Mouse (Mus musculus) brain, embryonic 18.5 days (tissue): Measurements from ENCODE around the gene Polr3c.
"Not testable (repeated sequence)": the region's sequence is repeated elsewhere in the genome, so short reads cannot be mapped to it uniquely, and the experiment has no call there.

Experiments
- DNase-seq: peaks from one replicate; pipeline ENCODE4 v3.0.0-alpha.2; 2012; ENCODE audit warnings: low read depth, low spot score

Gene Polr3c

DNA sequence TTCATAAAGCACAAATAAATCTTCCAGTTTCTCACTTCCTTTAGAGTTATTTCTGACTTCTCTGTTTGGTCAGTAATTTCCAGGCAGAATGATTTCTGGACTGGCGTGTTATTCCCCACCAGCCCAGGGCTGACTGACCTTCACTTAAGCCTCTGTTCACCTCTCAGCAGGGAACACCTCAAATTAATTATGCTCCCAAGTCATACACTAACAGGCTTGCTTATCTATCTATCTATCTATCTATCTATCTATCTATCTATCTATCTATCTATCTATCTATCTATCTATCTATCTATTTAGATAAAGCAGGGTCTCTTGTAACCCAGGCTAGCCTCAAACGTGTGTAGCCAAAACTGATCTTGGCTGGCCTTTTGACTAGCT lies 18.8 kb downstream of the Polr3c start:
- DNase-seq = no peak

DNA sequence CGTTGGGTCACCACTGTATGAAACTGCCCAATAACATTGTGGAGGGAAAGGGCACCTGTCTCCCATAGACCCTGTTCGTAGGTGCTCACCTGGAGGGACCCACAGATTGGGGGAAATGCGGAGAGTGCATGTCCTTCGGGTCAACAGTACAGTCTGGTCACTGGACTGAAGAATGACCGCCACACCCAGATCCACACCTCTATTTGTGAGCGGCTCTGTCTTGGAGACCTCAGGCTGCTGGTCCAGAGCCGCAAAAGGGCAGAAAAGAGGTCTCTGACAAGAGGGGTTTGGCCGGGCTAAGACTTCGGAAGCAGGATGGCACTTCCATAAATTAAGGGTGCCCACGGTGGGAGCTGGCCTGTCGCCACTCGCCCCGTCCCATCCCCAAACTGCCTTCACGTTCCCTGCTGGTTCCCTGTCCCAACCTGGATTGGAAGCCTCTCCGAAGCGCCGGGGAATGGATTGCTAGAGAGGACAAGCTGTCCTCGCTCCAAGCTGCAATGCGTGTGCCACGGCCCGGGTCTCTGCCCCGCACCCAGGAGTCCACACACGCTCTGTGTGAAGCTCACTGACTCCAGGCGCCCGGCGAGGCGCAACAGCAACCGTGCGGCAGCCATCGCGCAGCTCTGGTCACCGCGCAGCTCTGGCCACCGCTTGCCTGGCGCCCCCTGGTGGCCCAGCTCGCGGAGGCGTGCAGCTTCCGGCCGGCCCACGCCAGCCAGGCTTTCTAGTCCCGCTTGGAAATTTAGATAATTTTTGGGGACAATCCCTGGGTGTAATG lies 19.3 kb downstream of the Polr3c start, which contains the start of gene Nudt17:
Gene Nudt17, minus strand, starts transcription at position 660 of the 781 bp plus-strand sequence.
- no peak for DNase-seq

DNA sequence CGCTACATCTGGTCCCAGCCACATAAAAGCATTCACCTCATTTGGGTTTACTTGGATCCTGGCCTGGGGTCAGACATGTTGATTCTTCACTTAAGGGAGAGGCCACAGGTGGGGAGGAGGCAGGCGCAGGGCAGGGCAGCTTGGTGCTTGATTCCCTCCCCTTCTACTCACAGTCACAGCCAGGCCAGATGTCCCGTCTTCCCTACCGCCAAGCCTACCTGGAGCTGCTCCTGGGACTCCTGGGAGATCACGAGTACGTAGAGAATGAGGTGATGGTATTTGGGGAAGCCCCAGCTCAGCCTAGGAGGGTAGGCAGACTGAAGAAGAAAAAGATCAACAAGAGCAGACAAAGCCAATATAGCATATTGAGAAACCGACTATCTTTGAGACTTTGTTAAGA lies 20.4 kb downstream of the Polr3c start:
- DNase-seq = no peak

DNA sequence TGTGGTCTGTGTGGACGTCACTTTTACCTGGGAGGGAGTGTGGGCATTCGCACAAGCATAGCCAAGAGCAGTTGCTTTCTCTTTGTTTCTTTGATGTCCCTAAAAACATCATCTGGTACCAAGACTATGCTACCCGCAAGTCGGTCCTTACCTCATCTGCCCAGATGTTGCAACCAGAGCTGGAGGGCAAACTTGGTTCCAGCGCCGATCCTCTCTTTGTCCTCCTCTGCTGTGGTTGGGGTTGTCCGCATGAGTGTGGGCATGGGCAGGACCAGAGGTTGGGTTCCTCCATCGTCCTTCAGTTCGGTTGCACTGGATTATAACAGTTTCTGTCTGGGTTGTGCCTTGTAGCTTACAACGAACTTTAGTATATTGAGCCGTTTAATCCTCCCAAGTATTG lies 21.2 kb downstream of the Polr3c start:
- DNase-seq = no peak

GRCm38 (mm10) chr3:96704778-96705177 lies 22.6 kb downstream of the Polr3c start:
- DNase-seq = no peak

- DNase-seq = no peak
Measured at GRCm38 (mm10) chr3:96701003-96701402, 26.4 kb downstream of the Polr3c start.

GRCm38 (mm10) chr3:96700376-96700775 lies 27.1 kb downstream of the Polr3c start:
- DNase-seq = no peak

GRCm38 (mm10) chr3:96698993-96699690 lies 28.3 kb downstream of the Polr3c start:
- no peak for DNase-seq

- no peak for DNase-seq
Measured at GRCm38 (mm10) chr3:96696766-96697732, 30.4 kb downstream of the Polr3c start.

DNA sequence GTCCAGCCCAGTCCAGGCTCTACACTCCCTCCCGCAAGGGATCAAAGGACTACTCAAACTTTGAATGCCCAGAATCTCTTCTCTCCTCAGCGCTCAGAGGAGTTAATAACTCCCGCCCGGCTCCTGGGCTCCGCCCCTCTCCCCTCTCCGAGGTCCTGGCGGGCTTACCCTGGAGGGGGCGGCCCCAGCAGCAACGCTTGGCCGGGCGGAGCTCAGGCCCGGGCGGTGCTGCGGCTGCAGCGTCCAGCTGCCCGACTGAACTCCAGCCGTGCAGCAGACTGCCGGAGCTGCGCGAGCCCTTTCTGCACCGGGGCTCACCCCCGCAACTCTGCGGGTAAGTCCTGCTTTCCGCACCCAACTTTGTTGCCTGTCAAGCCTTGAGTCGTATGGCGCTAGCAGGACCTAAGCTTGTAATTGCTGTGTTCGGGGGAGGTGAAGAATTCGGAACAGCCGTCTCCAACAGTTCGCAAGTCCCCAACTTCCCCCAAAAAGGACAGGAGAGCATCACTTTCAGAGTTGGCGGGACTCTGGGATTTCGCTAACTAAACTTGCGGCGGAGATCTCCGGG lies 31.1 kb downstream of the Polr3c start, which contains the start of gene Pias3:
Gene Pias3, plus strand, starts transcription at position 187 of the 568 bp plus-strand sequence.
- no peak for DNase-seq

DNA sequence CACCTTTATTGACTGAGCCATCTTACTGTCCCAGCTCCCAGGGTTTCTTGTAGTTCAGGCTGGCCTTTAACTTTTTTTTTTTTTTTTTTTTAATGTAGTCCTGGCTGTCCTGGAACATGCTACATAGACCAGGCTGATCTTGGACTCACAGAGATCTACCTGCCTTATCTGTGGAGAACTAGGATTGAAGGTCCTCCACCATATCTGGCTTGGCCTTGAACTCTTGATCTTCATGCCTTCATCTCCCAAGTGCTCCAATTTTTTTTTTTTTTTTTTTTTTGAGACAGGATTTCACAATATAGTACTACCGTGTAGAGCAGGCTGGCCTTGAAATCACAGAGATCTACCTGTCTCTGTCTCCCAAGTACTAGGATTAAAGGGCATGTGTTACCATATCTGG lies 33.8 kb downstream of the Polr3c start:
- DNase-seq = no peak

DNA sequence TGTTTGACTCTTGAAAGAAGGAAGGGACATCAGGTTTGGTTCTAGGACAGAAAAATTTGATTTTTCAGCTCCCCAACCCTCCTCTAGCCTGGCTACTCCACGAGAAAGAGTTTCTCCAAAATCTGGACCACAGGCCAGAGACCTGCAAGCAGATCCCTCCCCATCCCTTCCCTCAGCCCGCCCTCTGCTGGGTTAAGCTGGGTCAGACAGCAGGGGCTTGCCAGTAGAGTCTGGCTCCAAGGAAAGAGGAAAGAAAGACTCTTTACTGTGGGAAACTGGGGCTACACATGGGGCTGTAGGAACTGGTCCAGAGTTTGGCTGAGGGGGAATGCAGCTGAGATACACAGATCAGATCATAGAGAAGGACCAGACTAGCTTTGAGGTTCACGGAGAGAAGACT lies 34.9 kb downstream of the Polr3c start:
- no peak for DNase-seq

DNA sequence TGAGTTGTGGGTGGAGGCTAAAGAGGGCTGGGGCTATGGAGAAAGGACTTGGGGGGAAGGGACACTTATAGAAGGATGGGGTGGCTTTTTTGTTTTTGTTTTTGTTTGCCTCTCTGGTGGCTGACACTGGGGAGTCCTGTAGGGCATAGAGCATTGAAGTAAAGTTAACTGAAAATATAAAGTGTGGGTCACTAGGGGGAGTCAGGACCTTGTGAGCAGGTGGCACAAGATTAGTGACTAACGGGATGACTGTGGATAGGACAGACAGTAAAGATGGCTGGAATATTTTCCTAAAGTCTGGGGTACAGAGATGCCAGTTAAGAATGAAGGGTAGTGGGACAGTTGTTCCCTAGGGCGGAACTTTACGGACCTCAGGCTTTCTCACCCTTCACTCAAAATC lies 37.1 kb downstream of the Polr3c start:
- DNase-seq = no peak

GRCm38 (mm10) chr3:96688854-96689253 lies 38.6 kb downstream of the Polr3c start:
- DNase-seq = no peak

DNA sequence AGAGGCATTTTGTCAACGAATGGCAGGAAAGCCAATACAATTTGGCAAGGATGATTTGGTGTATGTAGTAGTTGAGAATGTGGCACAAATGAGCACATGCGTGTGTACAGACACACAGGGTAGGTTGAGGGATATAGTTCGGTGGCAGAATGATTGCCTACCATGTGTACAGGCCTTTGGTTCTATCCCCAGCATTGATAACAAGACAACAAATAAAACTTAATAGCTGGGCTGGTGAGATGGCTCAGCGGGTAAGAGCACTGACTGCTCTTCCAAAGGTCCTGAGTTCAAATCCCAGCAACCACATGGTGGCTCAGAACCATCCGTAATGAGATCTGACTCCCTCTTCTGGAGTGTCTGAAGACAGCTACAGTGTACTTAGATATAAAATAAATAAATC lies 41.4 kb downstream of the Polr3c start:
- DNase-seq = not testable (repeated sequence)

GRCm38 (mm10) chr3:96684822-96685156 lies 42.6 kb downstream of the Polr3c start:
- no peak for DNase-seq

GRCm38 (mm10) chr3:96684151-96684821 lies 43.1 kb downstream of the Polr3c start:
- DNase-seq = no peak

DNA sequence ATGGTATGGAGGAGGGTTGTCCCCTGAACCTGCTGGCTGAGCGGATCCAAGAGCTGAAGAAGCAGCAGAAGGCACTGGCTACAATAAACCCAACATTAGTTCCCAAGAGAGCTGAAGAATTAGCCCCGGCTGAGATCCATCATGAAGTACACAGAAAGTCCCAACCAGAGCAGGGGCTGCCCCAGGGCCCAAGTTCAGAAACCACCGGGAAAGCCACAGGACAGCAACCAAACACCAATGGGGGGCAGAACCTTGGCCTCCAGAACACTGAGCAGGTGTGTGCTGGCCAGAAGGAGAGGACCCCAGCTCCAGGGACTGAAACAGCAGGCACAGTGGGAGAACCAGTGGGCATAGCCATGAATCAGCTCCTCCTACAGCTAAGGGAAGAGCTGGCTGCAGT lies 43.9 kb downstream of the Polr3c start:
- DNase-seq = no peak

- DNase-seq = no peak
Measured at GRCm38 (mm10) chr3:96680269-96680956, 47.0 kb downstream of the Polr3c start.

DNA sequence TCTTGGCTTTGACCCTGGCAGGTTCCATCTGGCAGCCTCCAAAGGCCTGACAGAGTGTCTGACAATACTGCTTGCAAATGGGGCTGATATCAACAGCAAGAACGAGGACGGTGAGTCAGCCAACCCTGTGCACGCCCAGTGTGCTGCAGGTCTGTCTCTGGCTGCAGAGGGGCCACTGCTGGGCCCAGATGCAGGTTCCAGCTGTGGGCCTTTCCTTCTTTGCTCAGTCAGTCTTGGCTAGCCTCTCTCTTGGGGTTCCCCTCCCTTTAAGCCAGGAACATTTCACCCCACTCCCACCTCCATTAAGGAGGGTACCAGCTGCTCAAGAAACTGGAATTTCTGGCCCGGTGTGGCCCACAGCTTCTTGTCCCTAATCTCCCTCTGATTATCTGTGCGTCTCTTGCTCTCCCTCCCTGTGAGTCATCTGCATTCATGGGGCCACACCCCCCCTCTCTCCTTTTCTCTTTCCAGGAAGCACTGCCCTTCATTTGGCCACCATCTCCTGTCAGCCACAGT lies 48.2 kb downstream of the Polr3c start:
- no peak for DNase-seq
